Mouse (Mus musculus): ENCODE measurements around the gene Cradd. TPM values are rescaled to one million over a fixed set of nuclear protein-coding genes. Genes with fewer than 3 reads are reported as not detected.
A peak's percentile ranks its signal among the peaks of the same experiment; 100 is the strongest.

Cradd gene
- 7.6 and 9.0 TPM in 2 replicates for polyA plus RNA-seq (2015; fragmentation: Nextera tagmentation; extraction: Ambion mirVana)

DNA sequence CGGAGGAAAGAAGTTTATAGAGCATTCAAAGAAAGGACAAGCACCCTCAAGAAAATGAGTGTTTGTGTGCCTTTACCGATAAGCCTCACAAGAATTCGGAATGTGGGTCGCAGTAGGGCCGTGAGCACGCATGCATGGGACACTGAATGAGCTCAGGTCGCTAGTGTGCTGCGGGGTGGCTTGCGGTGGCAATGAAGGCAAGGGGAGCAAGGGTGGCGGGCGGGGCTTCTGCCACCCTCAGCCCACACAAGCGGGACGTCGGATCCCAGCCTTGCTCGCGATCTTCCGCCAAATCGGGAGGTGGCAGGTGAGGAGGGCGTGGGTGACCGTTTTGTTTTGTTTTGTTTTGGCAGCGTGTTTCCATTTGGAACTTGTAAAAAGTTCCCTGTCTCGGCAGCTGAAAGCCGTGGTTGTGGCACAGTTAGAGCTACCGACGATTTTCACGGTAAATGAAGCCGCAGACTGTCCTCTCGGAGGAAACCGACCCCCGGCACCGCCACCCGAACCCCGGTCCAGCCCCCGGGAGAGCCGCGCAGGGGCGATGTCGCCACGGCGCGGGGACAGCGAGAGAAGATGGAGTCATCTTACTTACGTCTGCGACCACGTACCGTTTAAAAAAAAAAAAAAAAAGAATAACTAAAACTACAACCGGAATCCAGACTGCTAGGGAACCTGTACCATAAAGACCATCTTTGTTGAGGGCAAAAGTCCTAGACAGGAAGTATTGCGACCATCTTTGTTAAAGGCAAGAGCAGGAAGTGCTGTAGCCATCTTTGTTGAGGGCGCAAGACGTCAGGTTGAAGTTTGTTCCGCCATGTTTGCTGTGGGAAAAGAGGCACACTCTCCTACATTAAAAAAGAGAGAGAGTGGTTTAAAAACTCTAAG lies at the start of gene Cradd:
Gene Cradd, minus strand, starts transcription at position 741 of the 885 bp plus-strand sequence.
- Histone ChIP-seq H3K27ac (peak within 1 kb of the TSS; percentile 97), H3K9me3 (replicated peaks) (no peaks in the 10 kb centered on the region), H3K36me3 (no peaks in the 10 kb centered on the region), H3K4me3 (peak within 1 kb of the TSS; percentile 73), H3K27me3 (no peaks in the 10 kb centered on the region), H3K4me2 (peak within 1 kb of the TSS; percentile 74), H3K4me1 (replicated peaks) (peaks cover 15% of the 10 kb centered on the region), H3K9ac (peak within 1 kb of the TSS; percentile 76)
- WGBS, result under 1% methylated on average over 51 of the region's 51 CpGs
- peak; percentile 73 for ATAC-seq (replicated peaks; ENCODE audit: insufficient number of reproducible peaks, insufficient read depth, low FRiP score, low read depth)

DNA sequence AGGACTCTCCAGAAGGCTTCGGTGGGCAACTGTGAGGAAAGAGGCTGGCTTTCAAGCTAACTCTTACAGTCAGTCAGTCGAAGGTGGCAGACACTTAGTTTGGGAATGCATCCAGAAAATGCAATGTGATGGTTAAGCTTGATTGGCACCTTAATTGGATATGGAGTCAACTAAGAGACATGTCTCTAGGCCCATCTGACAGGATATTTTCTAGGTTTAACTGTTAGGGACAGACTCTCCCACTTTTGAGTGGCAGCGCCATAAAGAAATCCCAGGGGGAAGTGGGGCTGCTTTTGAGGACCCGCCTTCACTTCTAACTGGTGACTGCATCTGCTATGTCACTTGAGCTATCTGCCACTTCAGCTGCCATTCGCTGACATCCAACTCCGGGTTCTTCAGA lies 49.4 kb upstream of the Cradd start:
- Histone ChIP-seq H3K4me3 (no peak overlapping the region), H3K4me2 (no peak overlapping the region), H3K36me3 (no peaks in the 10 kb centered on the region), H3K27me3 (no peaks in the 10 kb centered on the region), H3K4me1 (replicated peaks) (no peaks in the 10 kb centered on the region), H3K9ac (no peak overlapping the region), H3K9me3 (replicated peaks) (no peaks in the 10 kb centered on the region), H3K27ac (no peak overlapping the region)
- 84% methylated on average over 6 of the region's 6 CpGs for WGBS
- no peak for ATAC-seq (replicated peaks; ENCODE audit: insufficient number of reproducible peaks, insufficient read depth, low FRiP score, low read depth)

- no peaks in the 10 kb centered on the region for H3K9me3 ChIP-seq (replicated peaks)
- no peak overlapping the region for H3K9ac ChIP-seq
- WGBS, result 79% methylated on average over 3 of the region's 3 CpGs
- H3K27me3 ChIP-seq, result no peaks in the 10 kb centered on the region
- H3K4me3 ChIP-seq, result no peak overlapping the region
- H3K4me2 ChIP-seq, result no peak overlapping the region
- no peak for ATAC-seq (replicated peaks; ENCODE audit: insufficient number of reproducible peaks, insufficient read depth, low FRiP score, low read depth)
- H3K27ac ChIP-seq, result no peak overlapping the region
- H3K4me1 ChIP-seq (replicated peaks), result no peaks in the 10 kb centered on the region
- H3K36me3 ChIP-seq, result no peaks in the 10 kb centered on the region
Measured at GRCm38 (mm10) chr10:95371942-95372341, 48.0 kb upstream of the Cradd start.

DNA sequence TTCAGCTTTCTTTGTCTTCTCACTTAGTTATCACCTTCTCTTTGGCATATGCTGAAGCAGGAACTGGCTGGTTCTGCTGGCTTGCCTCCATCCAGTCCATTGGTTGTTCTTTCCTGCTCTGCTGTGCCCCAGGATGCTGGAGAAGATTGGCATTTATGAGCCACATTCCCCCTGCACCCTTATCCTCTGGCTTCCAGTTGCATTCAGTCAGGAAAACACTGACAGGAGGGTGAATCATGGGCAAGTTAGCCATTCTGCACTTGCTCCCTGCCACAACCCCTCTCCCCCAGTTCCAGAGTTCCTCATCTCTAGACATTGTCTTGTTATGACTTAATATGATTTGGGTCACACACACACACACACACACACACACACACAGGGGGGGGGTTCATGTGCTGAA lies 45.3 kb upstream of the Cradd start:
- H3K36me3 ChIP-seq, result no peaks in the 10 kb centered on the region
- no peaks in the 10 kb centered on the region for H3K9me3 ChIP-seq (replicated peaks)
- no peak overlapping the region for H3K9ac ChIP-seq
- H3K27ac ChIP-seq, result no peak overlapping the region
- H3K4me2 ChIP-seq, result no peak overlapping the region
- H3K27me3 ChIP-seq, result no peaks in the 10 kb centered on the region
- no peak overlapping the region for H3K4me3 ChIP-seq
- no peaks in the 10 kb centered on the region for H3K4me1 ChIP-seq (replicated peaks)
- ATAC-seq (replicated peaks; ENCODE audit: insufficient number of reproducible peaks, insufficient read depth, low FRiP score, low read depth), result no peak

DNA sequence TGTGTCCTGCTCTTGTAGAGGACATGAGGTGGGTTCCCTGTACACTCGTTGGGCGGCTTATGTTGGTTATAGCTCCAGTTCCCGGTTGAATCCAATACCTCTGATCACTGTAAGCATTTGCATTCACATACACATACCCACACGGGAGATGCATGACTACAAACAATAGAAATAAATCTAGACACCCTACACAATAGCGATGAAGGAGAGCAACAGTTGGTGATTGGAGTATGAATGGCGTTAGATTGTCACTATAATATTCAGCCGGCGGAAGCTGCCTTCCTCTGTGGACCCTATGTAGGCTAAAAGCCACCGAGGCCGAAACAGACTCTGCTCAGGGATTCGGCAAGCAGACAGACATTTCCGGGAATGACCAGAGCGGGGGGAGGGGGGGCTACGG lies 44.2 kb upstream of the Cradd start:
- Histone ChIP-seq H3K9ac (no peak overlapping the region), H3K4me2 (no peak overlapping the region), H3K9me3 (replicated peaks) (no peaks in the 10 kb centered on the region), H3K27ac (no peak overlapping the region), H3K36me3 (no peaks in the 10 kb centered on the region), H3K4me1 (replicated peaks) (no peaks in the 10 kb centered on the region), H3K4me3 (no peak overlapping the region), H3K27me3 (no peaks in the 10 kb centered on the region)
- no peak for ATAC-seq (replicated peaks; ENCODE audit: insufficient number of reproducible peaks, insufficient read depth, low FRiP score, low read depth)
- WGBS, result 89% methylated on average over 14 of the region's 14 CpGs

- H3K9ac ChIP-seq, result no peak overlapping the region
- no peak overlapping the region for H3K4me3 ChIP-seq
- H3K27ac ChIP-seq, result no peak overlapping the region
- H3K4me2 ChIP-seq, result no peak overlapping the region
- H3K36me3 ChIP-seq, result no peaks in the 10 kb centered on the region
- H3K27me3 ChIP-seq, result no peaks in the 10 kb centered on the region
- WGBS, result 64% methylated on average over 9 of the region's 9 CpGs
- H3K4me1 ChIP-seq (replicated peaks), result no peaks in the 10 kb centered on the region
- ATAC-seq (replicated peaks; ENCODE audit: insufficient number of reproducible peaks, insufficient read depth, low FRiP score, low read depth), result no peak
- no peaks in the 10 kb centered on the region for H3K9me3 ChIP-seq (replicated peaks)
Measured at GRCm38 (mm10) chr10:95367661-95368089, 43.7 kb upstream of the Cradd start.

DNA sequence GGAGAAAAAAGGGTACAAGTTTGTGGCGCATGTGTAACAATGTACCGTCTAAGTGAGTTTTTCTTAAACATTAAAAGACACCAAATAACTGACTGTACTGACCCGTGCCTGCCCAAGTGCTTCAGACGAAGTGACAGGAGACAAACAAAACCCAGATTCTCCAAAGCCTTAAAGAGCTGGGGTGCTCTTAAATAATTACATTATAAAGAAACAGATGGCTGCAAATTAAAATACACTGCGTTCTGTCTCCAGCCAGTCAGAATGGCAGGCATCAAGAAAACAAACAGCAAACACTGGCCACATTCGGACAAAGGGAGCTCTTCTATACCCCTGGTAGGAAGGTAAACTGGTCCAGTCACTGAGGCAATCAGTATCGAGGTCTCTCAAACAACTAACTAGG lies 43.3 kb upstream of the Cradd start:
- Histone ChIP-seq H3K4me3 (no peak overlapping the region), H3K27me3 (no peaks in the 10 kb centered on the region), H3K4me2 (no peak overlapping the region), H3K27ac (no peak overlapping the region), H3K9ac (no peak overlapping the region), H3K4me1 (replicated peaks) (no peaks in the 10 kb centered on the region), H3K9me3 (replicated peaks) (no peaks in the 10 kb centered on the region), H3K36me3 (no peaks in the 10 kb centered on the region)
- WGBS, result 78% methylated on average over 7 of the region's 7 CpGs
- no peak for ATAC-seq (replicated peaks; ENCODE audit: insufficient number of reproducible peaks, insufficient read depth, low FRiP score, low read depth)

DNA sequence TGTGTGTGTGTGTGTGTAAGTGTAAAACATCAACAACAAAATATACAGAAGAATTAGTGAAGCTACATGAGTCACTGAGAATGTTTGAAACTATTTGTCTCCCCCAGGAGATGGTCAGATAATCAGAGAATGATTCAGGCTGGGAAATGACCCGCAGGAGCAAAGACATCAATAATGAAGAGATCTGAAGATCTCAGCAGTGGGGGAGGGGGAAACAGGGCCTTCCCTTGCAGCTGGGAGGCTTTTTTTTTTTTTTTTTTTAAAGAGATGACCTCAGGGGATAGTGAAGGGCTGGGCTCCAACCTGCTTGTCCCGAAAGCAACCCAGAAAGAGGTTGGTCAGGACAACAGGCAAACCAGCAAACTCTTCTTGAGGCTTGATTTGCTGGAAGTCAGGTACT lies 38.4 kb upstream of the Cradd start:
- WGBS, result 44% methylated on average over 2 of the region's 2 CpGs
- no peaks in the 10 kb centered on the region for H3K4me1 ChIP-seq (replicated peaks)
- ATAC-seq (replicated peaks; ENCODE audit: insufficient number of reproducible peaks, insufficient read depth, low FRiP score, low read depth), result no peak
- no peak overlapping the region for H3K27ac ChIP-seq
- no peak overlapping the region for H3K9ac ChIP-seq
- H3K9me3 ChIP-seq (replicated peaks), result no peaks in the 10 kb centered on the region
- H3K4me3 ChIP-seq, result no peak overlapping the region
- H3K27me3 ChIP-seq, result no peaks in the 10 kb centered on the region
- H3K4me2 ChIP-seq, result no peak overlapping the region
- H3K36me3 ChIP-seq, result no peaks in the 10 kb centered on the region

DNA sequence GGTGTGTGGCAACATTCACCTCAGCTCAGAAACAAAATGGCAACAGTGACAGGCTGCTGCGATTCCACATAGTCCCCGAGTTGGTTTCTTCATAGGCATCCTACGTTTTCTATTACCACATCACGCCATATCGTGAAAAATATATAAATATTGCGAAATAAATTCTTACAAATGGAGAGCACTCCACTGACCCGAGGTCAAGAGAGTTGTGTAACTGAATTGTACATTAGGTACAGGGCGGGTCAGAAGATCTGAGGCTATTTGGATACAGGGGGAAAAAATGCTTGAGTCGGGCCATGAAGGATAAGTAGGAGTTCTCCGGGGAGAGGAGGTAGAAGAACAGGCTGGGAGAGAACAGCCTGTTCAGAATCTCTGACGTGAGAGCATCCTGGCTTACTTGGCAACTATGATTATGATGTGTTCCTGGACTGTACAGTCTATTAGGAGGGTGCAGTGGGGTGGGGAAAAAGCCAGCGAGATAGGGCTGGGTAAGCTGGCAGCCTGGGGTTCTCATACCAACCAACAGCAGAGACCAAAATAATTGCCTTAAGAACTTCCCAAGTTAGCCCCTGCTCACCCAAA lies 37.4 kb upstream of the Cradd start:
- no peaks in the 10 kb centered on the region for H3K9me3 ChIP-seq (replicated peaks)
- no peaks in the 10 kb centered on the region for H3K4me1 ChIP-seq (replicated peaks)
- H3K27me3 ChIP-seq, result no peaks in the 10 kb centered on the region
- no peak overlapping the region for H3K27ac ChIP-seq
- no peak overlapping the region for H3K4me3 ChIP-seq
- no peak overlapping the region for H3K9ac ChIP-seq
- H3K4me2 ChIP-seq, result no peak overlapping the region
- ATAC-seq (replicated peaks; ENCODE audit: insufficient number of reproducible peaks, insufficient read depth, low FRiP score, low read depth), result no peak
- no peaks in the 10 kb centered on the region for H3K36me3 ChIP-seq
- WGBS, result 81% methylated on average over 12 of the region's 12 CpGs

- Histone ChIP-seq H3K27ac (no peak overlapping the region), H3K9me3 (replicated peaks) (no peaks in the 10 kb centered on the region), H3K27me3 (no peaks in the 10 kb centered on the region), H3K36me3 (no peaks in the 10 kb centered on the region), H3K4me3 (no peak overlapping the region), H3K4me1 (replicated peaks) (no peaks in the 10 kb centered on the region), H3K4me2 (no peak overlapping the region), H3K9ac (no peak overlapping the region)
- WGBS, result 84% methylated on average over 5 of the region's 5 CpGs
- no peak for ATAC-seq (replicated peaks; ENCODE audit: insufficient number of reproducible peaks, insufficient read depth, low FRiP score, low read depth)
Measured at GRCm38 (mm10) chr10:95360048-95360447, 36.1 kb upstream of the Cradd start.

- WGBS, result 86% methylated on average over 3 of the region's 3 CpGs
- ATAC-seq (replicated peaks; ENCODE audit: insufficient number of reproducible peaks, insufficient read depth, low FRiP score, low read depth), result no peak
- Histone ChIP-seq H3K27me3 (no peaks in the 10 kb centered on the region), H3K27ac (no peak overlapping the region), H3K4me3 (no peak overlapping the region), H3K9ac (no peak overlapping the region), H3K9me3 (replicated peaks) (no peaks in the 10 kb centered on the region), H3K4me2 (no peak overlapping the region), H3K36me3 (no peaks in the 10 kb centered on the region), H3K4me1 (replicated peaks) (no peaks in the 10 kb centered on the region)
Measured at GRCm38 (mm10) chr10:95357721-95358120, 33.8 kb upstream of the Cradd start.

GRCm38 (mm10) chr10:95356711-95357110 lies 32.8 kb upstream of the Cradd start:
- no peaks in the 10 kb centered on the region for H3K36me3 ChIP-seq
- 75% methylated on average over 7 of the region's 7 CpGs for WGBS
- no peaks in the 10 kb centered on the region for H3K4me1 ChIP-seq (replicated peaks)
- no peak overlapping the region for H3K9ac ChIP-seq
- H3K27ac ChIP-seq, result no peak overlapping the region
- H3K4me2 ChIP-seq, result no peak overlapping the region
- ATAC-seq (replicated peaks; ENCODE audit: insufficient number of reproducible peaks, insufficient read depth, low FRiP score, low read depth), result no peak
- H3K9me3 ChIP-seq (replicated peaks), result no peaks in the 10 kb centered on the region
- H3K27me3 ChIP-seq, result no peaks in the 10 kb centered on the region
- no peak overlapping the region for H3K4me3 ChIP-seq

Data from heart, embryonic 15.5 days (tissue).